Mouse (Mus musculus) CH12.LX (cell line): Measurements from ENCODE around the gene Gli3. TPM values are rescaled to one million over a fixed set of nuclear protein-coding genes. Genes with fewer than 3 reads are reported as not detected.

Source experiments
- DNase-seq: peaks from one replicate; pipeline ENCODE4 v3.0.0-alpha.2; 2013; ENCODE audit errors: extremely low read depth
- H3K27ac ChIP-seq: 2 replicates; pipeline ENCODE4 v1.5.1; 2012; ENCODE audit warnings: low read depth, mild to moderate bottlenecking, control low read depth, moderate library complexity; ENCODE audit not compliant: insufficient read depth
- H3K27me3 ChIP-seq: replicated peaks from 2 replicates; pipeline ENCODE3; 2012; ENCODE audit warnings: inconsistent platforms
- H3K36me3 ChIP-seq, 2 experiments: replicated peaks in 1 of 2; 2 replicates each; pipeline versions ENCODE3 to v1.6.1; 2012; ENCODE audit warnings: inconsistent platforms in 1 of 2, low read length in 1 of 2, mild to moderate bottlenecking in 1 of 2, mixed read lengths in 1 of 2, moderate library complexity in 1 of 2; ENCODE audit not compliant: control insufficient read depth in 1 of 2, insufficient read depth in 1 of 2
- H3K4me1 ChIP-seq, 2 experiments: 2 replicates each; pipeline ENCODE4 v1.6.1; 2012; ENCODE audit warnings: inconsistent platforms in 1 of 2, moderate library complexity in 1 of 2; ENCODE audit not compliant: insufficient read depth in 2 of 2, control insufficient read depth in 1 of 2
- H3K4me2 ChIP-seq: 2 replicates; pipeline ENCODE4 v1.6.1; 2012; ENCODE audit warnings: low read depth, mild to moderate bottlenecking, control low read depth; ENCODE audit not compliant: poor library complexity, insufficient read depth, severe bottlenecking
- H3K4me3 ChIP-seq, 3 experiments: fragments of 150-350 bp in 1 of 3; sonication (generic) in 1 of 3; replicated peaks in 1 of 3; 2 replicates each; pipeline versions ENCODE3 to v1.5.1; 2011 to 2012; ENCODE audit warnings: low read depth in 2 of 3, low read length in 2 of 3, mild to moderate bottlenecking in 2 of 3, moderate library complexity in 2 of 3, control low read depth in 1 of 3, improper control_type of control experiment in 1 of 3, inconsistent platforms in 1 of 3, mixed read lengths in 1 of 3; ENCODE audit not compliant: poor library complexity in 1 of 3
- H3K79me2 ChIP-seq: replicated peaks from 2 replicates; pipeline ENCODE4 v1.6.1; 2012; ENCODE audit warnings: mild to moderate bottlenecking, moderate library complexity; ENCODE audit not compliant: control insufficient read depth, poor library complexity, insufficient read depth, severe bottlenecking; ENCODE audit errors: extremely low read depth
- H3K9ac ChIP-seq: 2 replicates; pipeline ENCODE4 v1.6.1; 2012; ENCODE audit warnings: low read depth, mild to moderate bottlenecking, control low read depth, moderate library complexity; ENCODE audit not compliant: insufficient read depth
- H3K9me3 ChIP-seq: replicated peaks from 2 replicates; pipeline ENCODE3; 2012; ENCODE audit warnings: low read length, inconsistent platforms, mixed read lengths
- CHD1 ChIP-seq: IDR thresholded peaks from 2 replicates; pipeline ENCODE4 v1.6.1; 2012; ENCODE audit warnings: low read depth, low read length, improper control_type of control experiment, inconsistent platforms
- CHD2 ChIP-seq: IDR thresholded peaks from 2 replicates; pipeline ENCODE4 v1.6.1; 2011; ENCODE audit warnings: low read length, improper control_type of control experiment
- CTCF ChIP-seq, 2 experiments: IDR thresholded peaks in 1 of 2; conservative IDR thresholded peaks in 1 of 2; 2 replicates each; pipeline ENCODE4 v1.5.1; 2011 to 2012; ENCODE audit warnings: low read depth in 2 of 2, low read length in 2 of 2, improper control_type of control experiment in 1 of 2, inconsistent platforms in 1 of 2, mild to moderate bottlenecking in 1 of 2, moderate library complexity in 1 of 2
- E2F4 ChIP-seq: IDR thresholded peaks from 2 replicates; pipeline ENCODE4 v1.6.1; 2011; ENCODE audit warnings: low read depth, low read length, improper control_type of control experiment; ENCODE audit not compliant: insufficient replicate concordance
- GABPA ChIP-seq: IDR thresholded peaks from 2 replicates; pipeline ENCODE4 v1.6.1; 2012; ENCODE audit warnings: low read depth, low read length, improper control_type of control experiment, inconsistent platforms; ENCODE audit not compliant: insufficient replicate concordance
- HCFC1 ChIP-seq: IDR thresholded peaks from 2 replicates; pipeline ENCODE4 v1.6.1; 2012; ENCODE audit warnings: low read depth, mild to moderate bottlenecking, inconsistent platforms, low read length, improper control_type of control experiment
- IRF4 ChIP-seq: IDR thresholded peaks from 2 replicates; pipeline ENCODE4 v1.6.1; 2014; ENCODE audit warnings: low read depth, mild to moderate bottlenecking, inconsistent platforms, low read length, improper control_type of control experiment
- JUN ChIP-seq: IDR thresholded peaks from 2 replicates; pipeline ENCODE4 v1.6.1; 2011; ENCODE audit warnings: low read depth, mild to moderate bottlenecking, low read length, improper control_type of control experiment, moderate library complexity; ENCODE audit not compliant: insufficient read depth
- MAFK ChIP-seq: IDR thresholded peaks from 2 replicates; pipeline ENCODE4 v1.6.1; 2011; ENCODE audit warnings: low read length, improper control_type of control experiment; ENCODE audit not compliant: insufficient replicate concordance
- MAX ChIP-seq: IDR thresholded peaks from 2 replicates; pipeline ENCODE4 v1.6.1; 2011; ENCODE audit warnings: low read length, improper control_type of control experiment
- MAZ ChIP-seq: IDR thresholded peaks from 2 replicates; pipeline ENCODE4 v1.6.1; 2012; ENCODE audit warnings: low read depth, mild to moderate bottlenecking, inconsistent platforms, low read length, improper control_type of control experiment, moderate library complexity
- MYC ChIP-seq: IDR thresholded peaks from 2 replicates; pipeline ENCODE4 v1.6.1; 2011; ENCODE audit warnings: low read depth, mild to moderate bottlenecking, improper control_type of control experiment, low read length
- NELFE ChIP-seq: IDR thresholded peaks from 2 replicates; pipeline ENCODE4 v1.6.1; 2011; ENCODE audit warnings: low read depth, low read length, improper control_type of control experiment
- RAD21 ChIP-seq: IDR thresholded peaks from 2 replicates; pipeline ENCODE4 v1.6.1; 2011; ENCODE audit warnings: low read depth, mild to moderate bottlenecking, low read length, improper control_type of control experiment, moderate library complexity
- TCF12 ChIP-seq: IDR thresholded peaks from 2 replicates; pipeline ENCODE4 v1.6.1; 2014; ENCODE audit warnings: low read depth, mild to moderate bottlenecking, inconsistent platforms, low read length, improper control_type of control experiment
- UBTF ChIP-seq: IDR thresholded peaks from 2 replicates; pipeline ENCODE4 v1.6.1; 2012; ENCODE audit warnings: low read depth, mild to moderate bottlenecking, inconsistent platforms, low read length, improper control_type of control experiment, moderate library complexity
- USF2 ChIP-seq: conservative IDR thresholded peaks from 2 replicates; pipeline ENCODE4 v1.6.1; 2011; ENCODE audit warnings: low read depth, low read length, improper control_type of control experiment
- ZKSCAN1 ChIP-seq: IDR thresholded peaks from 2 replicates; pipeline ENCODE4 v1.6.1; 2012; ENCODE audit warnings: low read depth, inconsistent platforms, low read length, improper control_type of control experiment, borderline replicate concordance
- ZNF384 ChIP-seq: IDR thresholded peaks from 2 replicates; pipeline ENCODE4 v1.6.1; 2012; ENCODE audit warnings: low read depth, low read length, improper control_type of control experiment, inconsistent platforms
- dilution Hi-C: fragments of 300-500 bp; cut with MboI; formaldehyde crosslinking; loops from 2 replicates; pipeline ENCODE4 v1.14.3; 2020; ENCODE audit warnings: low sequenced_read_pairs; ENCODE audit not compliant: extremely low pct_unique_long_range_greater_than_20kb, extremely low pct_ligation_motif_present
- in situ Hi-C: fragments of 300-500 bp; cut with MboI; formaldehyde crosslinking; loops from 3 replicates; pipeline ENCODE4 v1.14.3; 2019; ENCODE audit warnings: low sequenced_read_pairs, low pct_ligation_motif_present, low pct_unique_long_range_greater_than_20kb, mixed read lengths
- polyA plus RNA-seq: library from polyadenylated mRNA; unstranded; fragments of >175 nt; gene quantifications from 2 replicates; pipeline ENCODE4 v1.2.1, GENCODE M21; 2012; ENCODE audit warnings: low read depth; ENCODE audit not compliant: insufficient read length
- total RNA-seq, 2 experiments: library from RNA; depleted of rRNA; stranded (reverse); fragments of 300-350 nt in 1 of 2; fragments of >200 nt in 1 of 2; gene quantifications; 2 replicates each; pipeline ENCODE4 v1.2.3; 2012 to 2014

Gli3 gene
- total and polyA plus RNA-seq, 3 experiments: not detected

GRCm38 (mm10) chr13:15759633-15760441 lies 296.8 kb downstream of the Gli3 start:
- Histone ChIP-seq H3K27ac (no peak overlapping the region), H3K9me3 (no peaks in the 10 kb centered on the region), H3K9ac (no peak overlapping the region), H3K4me1 (peaks cover 0 to 11% of the 10 kb centered on the region in 2 experiments; a peak in 2 of 4 replicates), H3K27me3 (no peaks in the 10 kb centered on the region), H3K4me3 (peak overlapping the region in 1 of 3 experiments; percentile 52), H3K79me2 (no peaks in the 10 kb centered on the region), H3K36me3 (no peaks in the 10 kb centered on the region), H3K4me2 (no peak overlapping the region)
- in situ Hi-C loops: loop anchor here (25.0 kb wide), 1 partner anchor 1098 kb away; no protein-coding TSS in a partner anchor
- peak; percentile 25 for DNase-seq
- dilution Hi-C loops: no loop called here
- TF ChIP-seq CHD1 (no peak), MAFK (no peak), MAZ (no peak), UBTF (no peak), RAD21 (no peak), E2F4 (no peak), IRF4 (no peak), CHD2 (no peak), USF2 (no peak), JUN (no peak), TCF12 (no peak), GABPA (no peak)

- Histone ChIP-seq H3K9me3 (no peaks in the 10 kb centered on the region), H3K4me1 (peaks cover 0 to 11% of the 10 kb centered on the region in 2 experiments; a peak in 2 of 4 replicates), H3K36me3 (no peaks in the 10 kb centered on the region), H3K27me3 (no peaks in the 10 kb centered on the region), H3K4me2 (no peak overlapping the region), H3K27ac (no peak overlapping the region), H3K9ac (no peak overlapping the region), H3K4me3 (no peak overlapping the region), H3K79me2 (no peaks in the 10 kb centered on the region)
- dilution Hi-C loops (no loop called here), in situ Hi-C loops (loop anchor here (25.0 kb wide), 1 partner anchor 1100 kb away; no protein-coding TSS in a partner anchor)
- TF ChIP-seq CTCF (conservative IDR thresholded peaks at IDR 0.05 in 1 of 2, IDR thresholded peaks at IDR 0.05 in 1 of 2; ENCODE audit: low read depth in 2 of 2, low read length in 2 of 2) (no peak), MAX (no peak), CHD1 (no peak), NELFE (no peak), ZNF384 (no peak), JUN (no peak), HCFC1 (no peak), MYC (no peak), ZKSCAN1 (no peak), IRF4 (no peak)
- DNase-seq: no peak
These were observed 299.3 kb downstream of the Gli3 start for GRCm38 (mm10) chr13:15762291-15762690.
